Mouse (Mus musculus) left cerebral cortex, postnatal 10 days (tissue): ENCODE results near the gene Proca1. TPM values are rescaled to one million over a fixed set of nuclear protein-coding genes. Genes with fewer than 3 reads are reported as not detected.

ENCODE experiments used
- DNase-seq, 2 experiments: peaks; one replicate each; pipeline ENCODE4 v3.0.0; 2021 to 2022; ENCODE audit warnings: low spot score in 2 of 2, mixed read lengths in 1 of 2; ENCODE audit errors: extremely low spot score in 1 of 2
- intact Hi-C: fragments of 180-260 bp; cut with DNase I; formaldehyde crosslinking; loops from one replicate; pipeline ENCODE4 v1.15.1; 2025
- total RNA-seq, 2 experiments: library from RNA; stranded (reverse); gene quantifications; 2 replicates each; pipeline ENCODE4 v1.2.3; 2021

Proca1 gene
- total RNA-seq, 2 experiments from 2014 or later, result 3.6 to 4.7 TPM

DNA sequence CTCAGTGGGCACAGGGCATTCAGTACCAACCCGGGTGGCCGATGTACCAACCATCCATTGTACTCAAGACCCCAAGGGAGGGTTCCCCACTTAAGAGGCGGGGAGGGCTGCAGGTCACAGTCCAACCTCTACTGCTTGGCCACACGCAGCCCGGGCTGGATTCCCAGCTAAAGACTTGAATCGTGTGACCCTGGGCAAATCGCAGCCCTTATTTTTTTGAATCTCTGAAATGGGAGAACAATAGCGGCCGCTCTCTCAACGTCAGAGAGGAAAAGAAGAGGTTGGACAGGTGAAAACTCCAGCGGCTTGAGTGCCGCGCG lies 28.6 kb upstream of the Proca1 start:
- no peak for DNase-seq
- intact Hi-C loops, result no loop called here

DNA sequence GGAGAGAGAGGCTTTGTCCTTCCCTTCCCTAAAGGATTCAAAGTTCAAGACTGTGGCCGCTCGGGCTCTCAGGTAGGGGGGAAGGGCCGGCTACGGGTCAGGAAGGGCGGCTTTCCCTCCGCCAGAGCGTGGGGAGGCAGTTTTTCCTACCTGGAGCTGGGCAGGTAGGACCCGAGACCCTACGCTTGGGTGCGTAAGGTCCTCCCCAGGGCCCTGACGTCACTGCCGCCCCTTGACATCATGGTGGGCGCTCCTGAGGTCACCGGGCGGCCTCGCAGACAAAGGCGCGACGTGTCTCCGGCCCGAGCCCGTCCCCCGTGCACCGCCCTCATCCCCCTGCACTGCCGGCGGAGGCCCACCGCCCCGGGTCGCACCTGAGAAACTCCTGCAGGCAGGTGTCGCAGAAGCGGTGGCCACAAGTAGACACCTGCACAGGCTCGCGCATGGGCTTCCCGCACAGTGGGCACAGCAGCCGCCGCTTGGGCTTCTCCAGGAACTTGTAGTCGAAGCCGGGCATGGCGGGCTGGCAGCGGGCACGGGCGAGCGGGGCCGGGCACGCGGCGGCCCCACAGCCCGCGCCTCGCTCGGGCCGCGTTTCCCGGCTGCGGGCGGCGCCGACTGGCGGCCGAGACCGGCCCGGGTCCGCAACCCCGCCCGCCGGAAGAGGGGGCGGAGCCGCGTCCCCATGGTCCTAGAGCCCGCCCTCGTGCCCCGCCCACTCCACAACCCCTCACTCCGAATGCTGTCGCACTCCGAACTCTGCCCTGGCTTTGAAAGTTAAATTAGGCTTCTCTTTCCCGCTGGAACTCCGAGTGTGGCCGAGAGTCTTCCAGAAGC lies 28.1 kb upstream of the Proca1 start, which contains the start of gene Traf4:
Gene Traf4 (minus strand): TSS at position 666 of the 837 bp plus-strand sequence.
- DNase-seq, result peak in 1 of 2 experiments; percentile 92
- intact Hi-C loops, result no loop called here

DNA sequence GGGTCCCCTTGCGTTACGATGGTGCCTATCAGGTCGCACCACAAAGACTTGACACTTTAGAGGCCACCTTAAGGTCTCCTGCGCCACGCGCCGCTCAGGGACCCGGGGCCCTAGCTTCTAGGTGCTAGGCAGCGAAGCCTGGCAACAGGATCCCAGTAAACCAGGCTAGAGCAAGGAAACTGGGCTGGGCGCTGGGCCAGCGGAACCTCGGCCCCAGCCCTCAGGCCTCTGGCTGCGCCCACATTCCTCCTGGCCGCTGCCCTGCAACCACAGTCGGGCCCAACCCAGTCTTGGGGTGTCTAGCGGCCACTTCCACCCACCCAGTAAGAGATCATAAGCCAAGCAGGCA lies 27.5 kb upstream of the Proca1 start:
- DNase-seq, result peak in 1 of 2 experiments; percentile 78
- intact Hi-C loops, result no loop called here

DNA sequence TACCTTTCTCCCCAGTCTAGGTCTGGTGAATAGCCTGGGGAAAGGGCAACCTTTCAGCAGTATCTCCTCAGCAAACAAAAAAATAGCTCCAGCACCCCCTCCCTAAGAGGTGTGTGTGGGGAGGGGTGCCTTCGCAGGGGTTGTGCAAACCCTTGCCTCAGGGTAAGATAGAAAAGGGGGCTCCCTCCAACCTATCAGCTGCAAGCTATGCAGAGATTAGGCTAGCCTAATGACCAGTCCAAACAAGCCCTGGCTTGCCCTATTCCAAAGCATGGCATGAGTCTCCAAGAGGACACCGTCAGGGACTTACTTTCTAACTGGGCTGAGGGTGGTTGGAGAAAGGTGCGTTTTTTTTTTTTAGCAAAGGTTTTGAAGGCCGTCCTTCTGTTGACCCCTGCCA lies 27.0 kb upstream of the Proca1 start:
- intact Hi-C loops, result no loop called here
- DNase-seq, result no peak

DNA sequence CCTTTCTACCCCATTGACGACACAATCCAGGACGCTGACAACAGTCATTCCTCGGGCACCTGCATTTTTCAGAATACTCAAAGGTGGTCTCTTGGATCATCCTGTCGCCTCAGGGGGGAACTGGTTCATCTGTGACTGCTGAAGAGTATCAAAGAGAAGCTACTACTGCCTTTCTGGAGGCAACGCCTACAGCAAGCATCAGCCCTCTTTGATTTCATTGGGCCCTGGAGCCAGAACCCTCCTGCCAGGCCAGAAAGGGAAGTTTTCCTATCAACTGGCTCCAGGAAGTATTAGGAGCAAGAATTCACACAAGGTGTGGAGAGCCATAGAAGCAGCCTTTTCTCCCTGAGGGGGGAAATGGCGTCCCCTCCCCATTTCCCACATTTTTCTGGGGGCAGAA lies 26.6 kb upstream of the Proca1 start:
- intact Hi-C loops, result no loop called here
- DNase-seq, result no peak

DNA sequence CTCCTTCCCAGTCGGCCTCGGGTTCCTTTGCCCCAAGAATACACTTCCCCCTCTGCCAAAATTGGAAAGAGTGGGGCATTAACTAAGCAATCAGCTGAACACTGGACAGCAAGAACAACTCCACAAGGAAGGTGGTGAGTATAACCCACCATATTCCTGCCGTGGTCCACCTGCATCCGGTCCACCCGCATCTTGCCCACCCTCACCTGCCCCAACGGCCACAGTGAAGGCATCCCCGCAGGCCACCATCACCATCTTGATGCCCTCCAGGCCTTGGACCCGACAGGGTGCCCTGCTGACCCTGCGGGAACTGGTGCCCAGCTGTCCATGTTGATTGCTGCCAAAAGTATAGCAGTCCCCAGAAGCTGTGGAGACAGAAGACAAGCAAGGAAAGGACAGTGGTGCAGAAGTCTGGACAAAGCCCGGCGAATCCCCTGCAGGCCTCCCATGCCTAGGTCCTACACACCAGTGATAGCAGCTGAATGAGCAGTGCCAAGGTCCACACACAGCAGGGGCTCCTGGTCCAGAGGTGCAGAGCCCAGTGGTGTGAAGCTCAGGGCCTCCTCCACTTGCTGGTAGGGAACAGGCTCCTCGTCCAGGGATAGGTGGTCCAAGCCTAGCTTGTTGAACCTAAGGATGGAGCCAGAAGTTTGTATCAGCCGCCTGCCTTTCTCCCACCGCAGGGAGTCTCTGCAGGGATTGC lies 25.8 kb upstream of the Proca1 start:
- DNase-seq, result no peak
- intact Hi-C loops, result no loop called here

DNA sequence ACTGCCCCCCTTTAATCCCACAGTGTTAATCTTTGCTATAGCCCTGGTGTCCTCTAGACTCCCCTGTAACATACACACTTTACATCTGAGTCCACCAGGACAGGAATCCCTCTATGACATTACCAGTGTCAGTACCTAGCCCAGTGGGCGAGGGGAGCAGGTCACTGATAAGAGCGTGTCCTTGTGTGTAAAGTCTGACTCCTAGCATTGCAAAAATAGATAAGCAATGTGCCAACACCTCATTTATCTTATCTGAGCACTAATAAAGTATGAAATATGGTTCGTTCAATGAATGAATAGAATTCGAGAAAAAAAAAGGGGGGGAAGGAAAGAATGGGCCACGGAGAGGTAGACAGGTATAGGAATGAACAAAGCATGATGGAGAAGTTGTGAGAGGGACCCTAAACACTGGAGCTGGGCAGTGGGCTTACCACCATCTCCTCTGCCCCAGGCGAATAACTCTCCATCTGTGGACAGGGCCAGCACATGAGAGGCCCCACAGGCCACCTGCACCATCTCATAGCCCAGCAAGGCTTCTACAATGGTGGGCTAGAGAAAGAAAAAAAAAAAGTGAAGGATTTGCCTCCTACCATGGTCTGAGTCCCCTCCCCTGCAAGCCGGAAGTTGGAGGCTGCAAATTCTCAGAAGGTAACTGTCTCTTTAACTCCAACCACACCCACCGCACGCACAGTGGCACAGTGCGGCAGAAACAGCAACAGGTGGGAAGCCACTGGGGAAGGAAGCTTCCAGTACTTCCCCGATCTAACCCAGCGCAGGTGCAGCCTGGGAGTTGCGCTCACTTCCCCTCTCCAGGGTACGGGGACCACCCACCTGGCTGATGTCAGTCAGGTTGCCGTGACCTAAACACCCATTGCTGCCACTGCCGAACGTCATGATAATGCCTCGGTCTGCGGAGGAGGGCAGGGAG lies 24.4 kb upstream of the Proca1 start:
- no peak for DNase-seq
- intact Hi-C loops, result no loop called here

DNA sequence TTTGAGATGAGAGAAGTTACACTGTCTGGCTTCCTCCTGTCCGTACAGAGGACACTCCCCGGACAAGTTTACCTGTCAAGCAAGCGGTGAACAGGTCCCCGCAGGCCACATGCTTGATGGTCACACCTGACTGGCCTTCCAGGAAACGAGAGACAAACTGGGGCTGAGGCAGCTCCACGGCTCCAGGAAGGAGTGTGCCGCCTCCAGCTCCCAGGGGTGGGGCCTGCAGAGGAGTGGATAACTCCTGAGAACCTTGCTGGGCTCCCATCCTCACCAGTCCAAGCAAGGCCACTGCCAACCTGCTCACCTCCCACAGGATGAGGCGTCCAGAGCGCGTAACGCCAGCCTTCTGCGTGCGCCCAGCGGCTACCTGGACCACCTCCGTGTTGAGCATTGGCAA lies 22.9 kb upstream of the Proca1 start:
- no peak for DNase-seq

DNA sequence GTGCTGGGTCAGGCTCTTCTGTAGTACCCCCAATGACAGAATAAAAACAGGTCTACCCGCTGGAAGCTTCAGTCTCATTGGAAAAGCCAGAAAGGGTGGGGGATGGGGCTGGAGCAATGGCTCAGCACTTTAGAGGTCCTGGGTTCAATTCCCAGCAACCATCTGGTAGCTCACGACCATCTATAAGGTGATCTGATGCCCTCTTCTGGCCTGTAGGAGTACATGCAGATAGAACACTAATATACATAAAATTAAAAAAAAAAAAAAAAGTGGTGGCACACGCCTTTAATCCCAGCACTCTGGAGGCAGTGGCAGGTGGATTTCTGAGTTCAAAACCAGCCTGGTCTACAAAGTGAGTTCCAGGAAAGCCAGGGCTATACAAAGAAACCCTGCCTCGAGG lies 21.9 kb upstream of the Proca1 start:
- intact Hi-C loops, result loop anchor here (10.0 kb wide), 1 partner anchor 347 kb away; no protein-coding TSS in a partner anchor
- DNase-seq, result no peak

More for the DNA sequence above, 22.9 kb upstream of the Proca1 start:
- intact Hi-C loops, result loop anchor here (10.0 kb wide), 1 partner anchor 346 kb away; no protein-coding TSS in a partner anchor

DNA sequence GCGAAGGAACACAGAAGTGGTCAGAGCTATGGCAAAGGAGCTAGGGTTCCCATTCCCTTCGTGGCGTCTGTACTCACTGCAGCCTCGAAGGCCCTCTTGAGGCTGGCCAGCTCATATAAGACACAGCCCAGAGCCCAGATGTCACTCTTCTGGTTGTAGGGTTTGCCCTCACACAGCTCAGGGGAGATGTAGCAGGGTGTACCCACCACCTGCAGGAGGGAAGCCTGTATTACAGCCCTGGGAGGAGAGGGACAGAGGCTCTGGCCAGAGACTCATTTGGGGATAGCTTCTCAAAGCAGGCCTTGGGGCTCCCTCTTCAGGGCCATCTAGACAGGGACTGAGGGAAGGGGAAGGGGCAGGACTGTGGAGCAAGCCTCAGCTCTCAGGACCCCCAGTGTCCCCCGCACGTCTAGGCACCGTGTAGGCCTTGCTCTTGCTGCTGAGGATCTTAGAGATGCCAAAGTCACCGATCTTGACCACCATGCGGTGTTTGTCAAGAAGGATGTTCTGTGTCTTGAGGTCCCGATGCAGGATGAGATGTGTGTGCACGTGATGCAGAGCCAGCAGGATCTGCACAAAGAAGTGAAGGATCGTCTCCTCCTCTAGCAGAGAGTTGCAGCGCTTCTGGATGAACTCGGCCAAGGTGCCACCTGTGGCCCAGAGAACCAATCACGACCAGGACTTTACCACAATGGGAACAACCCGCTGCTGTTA lies 21.0 kb upstream of the Proca1 start:
- intact Hi-C loops, result loop anchor here (10.0 kb wide), 1 partner anchor 347 kb away; no protein-coding TSS in a partner anchor
- no peak for DNase-seq

DNA sequence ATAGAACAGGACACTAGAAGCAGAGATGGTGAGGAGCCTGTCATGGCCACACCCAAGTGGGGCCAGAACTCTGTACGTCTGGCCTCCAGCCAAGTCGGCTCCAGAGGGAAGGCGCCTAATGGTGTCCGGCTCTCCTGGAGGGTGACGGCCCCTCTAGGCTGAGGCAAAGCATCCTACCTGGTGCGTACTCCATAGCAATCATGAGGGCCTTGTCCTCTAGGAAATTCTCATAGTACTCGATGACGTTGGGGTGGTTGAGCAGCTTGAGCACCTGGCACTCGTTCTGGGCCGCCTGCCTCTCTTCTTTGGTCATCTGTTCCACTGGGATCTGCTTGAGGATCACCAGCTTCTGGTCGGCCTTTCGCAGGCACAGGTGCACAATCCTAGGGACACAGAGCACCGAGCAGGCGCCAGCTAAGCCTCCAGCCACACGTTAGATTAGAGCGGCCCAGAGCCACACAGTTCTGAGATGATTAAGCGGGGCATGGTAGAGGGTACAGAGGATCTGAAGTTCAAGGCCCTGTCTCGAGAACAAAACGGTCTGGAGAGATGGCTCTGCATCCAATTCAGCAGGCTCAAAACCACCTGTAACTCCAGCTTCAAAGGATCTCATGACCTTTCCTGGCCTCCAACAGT lies 20.3 kb upstream of the Proca1 start:
- peak in 1 of 2 experiments; percentile 54 for DNase-seq
- intact Hi-C loops, result loop anchor here (10.0 kb wide), 1 partner anchor 348 kb away; no protein-coding TSS in a partner anchor

DNA sequence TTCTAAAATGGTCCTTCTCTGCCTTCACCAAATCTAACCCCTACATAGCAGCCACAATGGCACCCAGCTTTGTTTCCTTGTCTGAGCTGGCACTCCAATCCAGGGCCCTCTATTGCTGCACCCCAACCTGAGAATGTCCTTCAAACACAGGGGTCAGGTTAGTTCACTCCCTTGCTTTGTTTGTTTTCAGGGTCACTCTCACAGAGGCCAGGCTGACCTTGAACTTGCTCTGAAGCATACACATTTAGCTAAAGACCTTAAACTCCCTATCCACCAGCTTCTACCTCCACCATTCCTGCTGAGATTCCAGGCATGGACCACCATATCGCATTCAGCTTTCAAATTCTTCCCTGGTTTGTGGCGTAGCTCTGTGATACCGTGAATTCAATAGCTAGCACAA lies 18.7 kb upstream of the Proca1 start:
- DNase-seq, result no peak
- intact Hi-C loops, result loop anchor here (10.0 kb wide), 1 partner anchor 350 kb away; no protein-coding TSS in a partner anchor

DNA sequence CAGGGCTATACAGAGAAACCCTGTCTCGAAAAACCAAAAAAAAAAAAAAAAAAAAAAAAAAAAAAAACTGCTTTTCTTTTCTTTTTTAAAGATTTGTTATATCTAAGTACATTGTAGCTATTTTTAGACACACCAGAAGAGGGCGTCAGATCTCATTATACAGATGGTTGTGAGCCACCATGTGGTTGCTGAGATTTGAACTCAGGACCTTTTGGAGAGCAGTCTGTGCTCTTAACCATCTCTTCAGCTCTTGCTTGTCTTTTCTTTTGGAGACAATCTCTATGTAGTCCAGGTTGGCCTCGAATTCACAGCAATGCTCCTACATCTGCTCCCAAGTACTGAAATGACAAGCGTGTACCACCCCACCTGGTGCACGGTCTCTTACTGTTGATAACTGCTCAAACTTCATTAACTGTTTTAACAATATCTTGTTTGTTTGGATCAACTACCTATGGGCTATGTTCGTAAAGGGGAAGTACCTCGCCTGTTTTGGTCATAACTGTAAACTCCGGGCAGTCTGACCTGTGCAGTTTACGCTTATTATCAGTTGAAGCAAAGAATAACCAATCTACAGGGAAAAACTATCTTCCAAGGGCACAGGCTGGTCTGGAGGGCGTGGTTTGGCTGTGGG lies 17.3 kb upstream of the Proca1 start:
- intact Hi-C loops, result loop anchor here (2.0 to 10.0 kb wide), 4 partner anchors 114 to 351 kb away; partner anchors contain the start of gene Phf12
- no peak for DNase-seq

DNA sequence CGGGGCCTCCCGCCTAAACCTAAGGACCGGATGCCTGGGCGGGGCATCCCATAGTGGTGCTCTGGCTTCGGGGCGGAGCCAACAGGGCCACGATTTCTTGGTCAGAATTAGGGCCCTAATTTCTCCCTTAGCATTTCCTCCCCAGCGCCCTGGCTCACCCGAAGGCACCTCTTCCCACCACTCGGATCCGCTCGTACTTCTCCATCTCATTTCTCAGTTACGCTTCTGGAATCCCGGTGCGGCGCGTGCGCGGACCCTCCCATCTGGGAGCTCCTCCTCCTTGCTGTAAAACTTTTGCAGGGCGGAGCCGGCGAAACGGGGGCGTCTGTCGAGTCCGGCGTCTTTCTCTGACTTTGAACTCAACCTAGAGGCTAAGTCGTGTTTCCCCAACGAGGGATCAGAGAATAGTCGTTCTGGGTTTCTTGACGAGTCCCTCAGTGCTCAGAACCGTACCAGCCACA lies 16.8 kb upstream of the Proca1 start, which contains the start of the genes Nek8 and Tlcd1:
Gene Nek8 (minus strand): TSS at position 274 of the 461 bp plus-strand sequence.
Gene Tlcd1 (plus strand): TSS at position 310 of the 461 bp plus-strand sequence.
- intact Hi-C loops, result loop anchor here (2.0 to 10.0 kb wide), 4 partner anchors 114 to 352 kb away; partner anchors contain the start of gene Phf12
- DNase-seq, result peak in 1 of 2 experiments; percentile 90

DNA sequence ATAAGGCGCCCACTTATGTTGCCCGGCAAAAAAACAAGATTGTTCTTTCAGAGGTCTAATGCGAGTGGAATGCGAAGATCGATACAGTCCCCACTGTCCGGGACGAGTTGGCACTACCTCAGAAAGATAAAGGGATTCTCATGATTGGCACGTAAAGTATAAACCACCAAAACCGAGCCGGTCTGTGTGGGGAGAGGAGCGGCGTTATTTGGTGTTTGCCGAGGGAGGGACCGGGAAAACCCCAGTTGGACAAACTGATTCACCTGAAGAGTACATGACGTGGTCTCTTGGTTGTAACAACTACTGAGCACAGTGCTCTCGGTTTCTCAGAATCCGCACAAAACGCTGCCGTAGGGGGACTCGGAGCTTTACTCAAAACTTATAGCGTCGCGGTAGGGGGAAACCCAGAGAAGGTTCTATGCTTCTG lies 16.3 kb upstream of the Proca1 start:
- intact Hi-C loops, result loop anchor here (2.0 to 10.0 kb wide), 4 partner anchors 115 to 352 kb away; partner anchors contain the start of gene Phf12
- no peak for DNase-seq

DNA sequence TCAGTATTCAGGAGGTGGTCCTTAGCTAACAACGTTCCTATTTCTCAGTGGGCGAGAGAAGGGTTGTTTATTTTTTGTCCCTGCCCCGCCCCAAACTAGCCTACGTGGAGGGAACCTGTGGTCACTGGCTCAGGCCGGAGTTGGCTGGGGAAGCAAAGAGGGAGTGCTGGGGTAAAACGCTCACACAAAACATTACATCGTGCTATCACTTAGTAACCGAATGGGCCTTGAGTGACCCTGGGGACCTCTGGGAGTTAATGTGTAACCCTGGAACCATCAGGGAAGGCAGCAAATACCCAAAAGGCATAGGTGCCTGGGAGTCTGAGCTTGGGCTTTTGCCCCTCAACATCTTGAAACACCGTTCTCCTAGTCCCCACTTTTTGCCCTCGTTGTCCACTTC lies 15.8 kb upstream of the Proca1 start:
- peak in 1 of 2 experiments; percentile 55 for DNase-seq
- intact Hi-C loops, result loop anchor here (2.0 to 10.0 kb wide), 4 partner anchors 115 to 353 kb away; partner anchors contain the start of gene Phf12
